Mouse (Mus musculus): ENCODE measurements around the gene Abcb8.

GRCm38 (mm10) chr5:24344477-24345051 lies 48.9 kb upstream of the Abcb8 start:
- TF ChIP-seq ZC3H11A (IDR thresholded peaks at IDR 0.05; ENCODE audit: borderline replicate concordance, low read depth, low read length): no peak
- TF ChIP-seq HCFC1 (IDR thresholded peaks at IDR 0.05; ENCODE audit: borderline replicate concordance, insufficient read depth, low read length): no peak
- no peak for TF ChIP-seq ZNF384 (IDR thresholded peaks at IDR 0.05; ENCODE audit: low read depth, low read length)

Data from ES-E14 (cell line).